Mouse (Mus musculus): ENCODE measurements around the gene Uvrag.

- TF ChIP-seq CTCF (IDR thresholded peaks at IDR 0.05; ENCODE audit: borderline replicate concordance, insufficient read depth, low read length) (no peak), POLR2A (IDR thresholded peaks at IDR 0.05; ENCODE audit: low read depth, low read length) (no peak)
Observed at GRCm38 (mm10) chr7:99141919-99142606, 1.1 kb upstream of the Uvrag start.
